Mouse (Mus musculus) leukemia stem cell, adult 10-12 weeks (primary cell): ENCODE measurements around the gene Mpig6b. TPM values are rescaled to one million over a fixed set of nuclear protein-coding genes. Genes with fewer than 3 reads are reported as not detected.

Experiments used
- polyA plus RNA-seq: library from polyadenylated mRNA; stranded (reverse); fragments of >175 nt; gene quantifications from 2 replicates; pipeline ENCODE4 v1.2.3, GENCODE M21; 2012; ENCODE audit warnings: low replicate concordance

The Mpig6b gene
- polyA plus RNA-seq, result 0.27 and 0.54 TPM in 2 replicates

DNA sequence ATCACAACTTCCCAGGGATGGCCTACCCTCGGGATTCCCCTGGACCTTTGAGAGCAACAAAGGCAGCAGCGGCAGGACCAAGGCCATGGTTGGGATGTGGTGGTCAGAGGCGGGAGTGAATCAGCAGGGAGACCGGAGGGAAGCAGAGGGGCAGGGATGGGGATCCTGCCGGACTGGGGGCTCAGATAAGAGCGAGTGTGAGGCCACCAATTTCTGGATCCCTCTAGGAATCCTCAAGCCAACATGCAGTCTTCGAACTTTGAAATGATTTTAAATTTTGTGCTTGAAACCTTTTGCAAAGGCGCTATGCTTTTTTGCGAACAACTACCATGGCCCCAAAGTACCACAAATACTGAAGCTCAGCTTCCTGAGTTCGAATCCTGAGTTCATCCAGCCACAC, at the start of gene Mpig6b:
Mpig6b (minus strand) TSS at position 101 of the 400 bp plus-strand sequence.

DNA sequence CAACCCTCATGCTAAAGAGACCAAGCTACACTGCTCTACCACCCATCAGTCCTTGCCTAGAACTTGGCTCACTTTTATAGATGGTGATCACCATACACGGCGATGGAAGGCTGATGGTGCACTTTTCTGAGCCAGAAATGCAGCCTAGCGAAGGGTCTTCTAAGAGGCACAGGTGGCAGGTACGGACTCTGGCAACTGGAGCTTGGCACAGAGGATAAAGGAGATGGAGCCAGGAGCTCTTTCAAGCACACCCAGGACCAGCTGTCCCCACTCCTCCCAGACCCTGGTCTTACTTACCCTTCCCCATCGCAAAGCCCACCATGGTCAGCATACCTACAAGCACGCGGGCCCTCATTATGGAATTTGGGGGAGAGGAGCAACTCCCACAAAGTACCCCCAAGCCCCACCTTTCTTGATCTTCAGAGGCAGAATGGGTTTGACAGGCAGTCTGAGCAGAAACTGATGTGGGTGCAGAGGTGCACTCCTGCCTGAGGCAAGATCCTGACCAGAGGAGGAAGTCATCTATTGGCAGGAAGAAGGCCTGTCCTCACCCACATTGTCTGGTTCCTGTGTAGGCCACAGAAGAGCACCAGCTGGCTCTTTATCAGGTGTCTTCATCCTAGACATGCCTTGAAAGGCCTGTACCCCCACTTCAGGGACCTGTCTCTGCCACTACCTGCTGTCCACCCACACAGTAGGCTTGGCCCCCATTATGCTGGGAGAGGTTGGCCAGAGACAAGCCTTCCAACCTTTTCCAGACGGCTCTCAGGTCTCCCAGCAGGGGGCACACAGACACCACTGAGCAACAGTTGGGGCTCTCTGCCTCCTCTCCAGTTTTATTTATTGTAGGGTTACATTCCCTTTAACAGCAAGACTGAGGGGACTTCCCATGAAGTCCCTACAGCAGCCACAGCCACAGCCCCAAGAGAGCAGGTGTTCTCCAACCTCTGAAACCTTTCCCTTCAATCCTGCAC, 49.3 kb upstream of the Mpig6b start, which contains the start of gene Ly6g5b:
Ly6g5b (minus strand) TSS at position 383 of the 974 bp plus-strand sequence.

DNA sequence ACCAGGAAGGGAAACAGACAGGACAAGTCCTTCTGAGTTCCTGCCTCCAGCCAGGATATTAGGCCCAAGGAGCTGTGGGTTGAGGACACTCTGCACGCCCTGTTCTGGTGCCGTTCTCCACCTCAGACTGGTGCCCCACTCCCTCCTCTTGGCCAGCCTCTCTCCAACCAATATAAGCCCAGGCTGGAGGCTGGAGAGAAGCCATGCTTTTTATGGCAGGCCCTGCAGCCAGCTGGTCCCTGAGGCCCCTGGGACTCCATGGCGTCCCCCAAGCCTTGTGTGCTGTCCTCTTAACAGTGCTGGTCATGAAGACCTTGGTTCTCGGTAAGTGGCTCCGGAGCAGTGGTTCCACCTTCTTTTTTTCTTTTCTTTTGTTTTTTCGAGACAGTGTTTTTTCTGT, 42.1 kb upstream of the Mpig6b start, which contains the start of gene Ly6g5c:
Ly6g5c (plus strand) TSS at position 183 of the 400 bp plus-strand sequence.

DNA sequence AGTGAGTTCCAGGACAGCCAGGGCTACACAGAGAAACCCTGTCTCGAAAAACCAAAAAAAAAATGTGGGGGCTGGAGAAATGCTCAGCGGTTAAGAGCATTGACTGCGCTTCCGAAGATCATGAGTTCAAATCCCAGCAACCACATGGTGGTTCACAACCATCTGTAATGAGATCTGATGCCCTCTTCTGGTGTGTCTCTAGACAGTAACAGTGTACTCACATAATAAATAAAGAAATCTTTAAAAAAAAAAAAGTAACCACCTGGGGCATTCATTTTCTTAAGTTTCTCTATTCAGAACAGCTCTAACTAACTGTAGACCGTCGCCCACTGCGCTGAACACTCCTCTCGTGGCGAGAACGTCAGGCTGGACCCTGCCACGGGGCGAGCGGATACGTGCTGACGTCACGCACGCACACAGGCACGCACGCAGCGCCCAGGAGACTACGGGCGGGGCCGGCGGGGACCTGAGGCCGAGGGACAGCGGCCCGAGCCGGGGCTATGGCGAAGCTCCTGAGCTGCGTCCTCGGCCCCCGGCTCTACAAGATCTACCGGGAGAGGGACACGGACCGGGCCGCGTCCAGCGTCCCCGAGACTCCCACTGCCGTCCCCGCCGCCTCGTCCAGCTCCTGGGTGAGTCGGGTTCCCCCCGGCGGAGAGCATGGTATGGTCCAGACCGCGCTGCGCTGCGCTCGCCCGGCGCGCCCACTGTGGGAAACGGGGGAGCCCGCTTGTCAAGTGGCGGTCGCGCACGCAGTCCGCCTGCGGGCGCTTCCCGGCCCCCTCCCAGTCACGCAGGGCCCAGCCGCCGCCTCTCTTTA, 23.1 kb upstream of the Mpig6b start, which contains the start of gene Abhd16a:
Abhd16a (plus strand) TSS at position 439 of the 820 bp plus-strand sequence.

DNA sequence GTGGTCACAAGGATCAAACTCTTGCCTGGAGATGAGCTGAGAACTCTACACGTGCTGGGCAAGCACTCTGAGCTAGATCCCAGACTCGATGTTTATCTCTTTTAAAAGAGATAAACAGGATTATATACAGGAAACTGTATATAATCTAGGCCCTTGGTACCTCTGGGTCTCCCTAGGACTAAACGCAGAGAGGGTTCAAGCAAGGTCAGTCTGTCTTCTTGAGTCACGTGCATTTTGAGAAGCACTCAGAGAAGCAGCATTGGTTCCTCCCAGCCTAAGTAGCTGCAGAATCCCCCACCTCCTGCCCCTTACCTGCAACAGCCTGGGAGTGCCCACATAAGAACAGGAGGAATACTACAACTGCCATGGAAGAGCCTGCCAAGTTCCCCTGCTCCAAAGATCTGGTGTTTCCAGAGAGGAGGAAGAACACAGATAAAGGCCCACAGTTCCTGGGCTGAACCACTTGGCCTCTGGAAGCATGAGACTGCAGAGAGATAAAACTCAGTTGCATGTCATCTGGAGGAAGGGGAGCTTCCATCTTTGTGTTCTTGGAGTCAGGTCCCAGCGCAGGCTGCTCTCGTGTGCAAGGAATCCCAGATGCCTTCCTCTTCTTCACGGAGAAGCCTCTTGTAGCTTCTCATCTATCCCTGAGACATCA, 19.4 kb upstream of the Mpig6b start, which contains the start of gene Ly6g6f:
Ly6g6f (minus strand) TSS at position 403 of the 658 bp plus-strand sequence.

DNA sequence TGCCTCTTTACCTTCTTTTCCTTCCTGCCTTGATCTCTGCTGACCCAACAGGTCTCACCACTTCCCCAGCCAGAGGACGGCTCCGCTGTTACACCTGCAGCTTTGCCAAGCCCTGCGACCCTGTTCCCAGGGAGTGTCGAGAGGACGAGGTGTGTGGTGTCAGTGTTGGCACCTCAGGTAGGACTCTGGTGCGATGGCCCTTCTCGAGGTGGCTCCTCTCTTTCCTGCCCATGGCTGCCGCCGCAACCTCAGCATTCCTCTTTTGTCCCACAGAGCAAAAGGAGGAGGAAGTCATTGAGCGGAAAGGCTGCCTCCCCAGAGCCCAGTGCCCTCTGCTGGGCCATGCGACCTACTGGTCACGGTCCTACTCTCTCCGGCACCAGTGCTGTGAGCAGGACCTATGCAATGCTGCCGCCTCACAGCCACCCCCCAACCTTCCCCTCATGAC, 11.8 kb upstream of the Mpig6b start, which contains the start of gene Ly6g6d:
Ly6g6d (minus strand) TSS at position 280 of the 448 bp plus-strand sequence.

DNA sequence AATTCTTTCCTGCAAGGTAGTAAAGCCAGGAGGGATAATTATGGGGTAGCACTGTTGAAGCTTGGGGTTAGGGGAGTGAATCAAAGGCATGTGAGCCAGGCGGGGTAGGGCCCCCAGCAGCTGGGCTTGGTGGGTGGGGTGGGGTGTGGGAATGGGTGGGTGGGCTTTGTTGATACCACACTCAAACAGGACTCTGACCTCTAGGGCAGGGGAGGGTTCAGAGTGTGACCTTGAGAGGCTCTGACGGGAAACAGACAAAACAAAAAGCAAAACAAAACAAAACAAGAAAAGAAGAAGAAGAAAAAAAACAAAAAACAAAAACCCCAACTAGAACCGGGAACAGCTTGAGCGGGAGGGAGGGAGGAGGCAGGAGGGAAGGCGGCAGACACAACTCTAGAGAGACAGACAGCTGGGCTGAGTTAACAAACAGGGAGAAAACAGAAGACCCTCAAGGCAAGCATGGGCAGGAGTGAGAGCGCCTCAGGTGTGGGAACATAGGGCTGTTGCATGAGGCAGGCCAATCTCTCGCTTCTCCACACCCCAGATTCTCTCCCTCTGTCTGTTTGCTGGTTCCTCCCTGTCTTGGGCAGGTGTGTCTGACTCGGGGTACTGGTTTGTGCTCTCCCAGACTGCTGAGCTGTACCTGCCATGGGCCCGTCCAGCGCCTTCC, 10.7 kb upstream of the Mpig6b start, which contains the start of gene Ly6g6e:
Ly6g6e (plus strand) TSS at position 396 of the 670 bp plus-strand sequence.

DNA sequence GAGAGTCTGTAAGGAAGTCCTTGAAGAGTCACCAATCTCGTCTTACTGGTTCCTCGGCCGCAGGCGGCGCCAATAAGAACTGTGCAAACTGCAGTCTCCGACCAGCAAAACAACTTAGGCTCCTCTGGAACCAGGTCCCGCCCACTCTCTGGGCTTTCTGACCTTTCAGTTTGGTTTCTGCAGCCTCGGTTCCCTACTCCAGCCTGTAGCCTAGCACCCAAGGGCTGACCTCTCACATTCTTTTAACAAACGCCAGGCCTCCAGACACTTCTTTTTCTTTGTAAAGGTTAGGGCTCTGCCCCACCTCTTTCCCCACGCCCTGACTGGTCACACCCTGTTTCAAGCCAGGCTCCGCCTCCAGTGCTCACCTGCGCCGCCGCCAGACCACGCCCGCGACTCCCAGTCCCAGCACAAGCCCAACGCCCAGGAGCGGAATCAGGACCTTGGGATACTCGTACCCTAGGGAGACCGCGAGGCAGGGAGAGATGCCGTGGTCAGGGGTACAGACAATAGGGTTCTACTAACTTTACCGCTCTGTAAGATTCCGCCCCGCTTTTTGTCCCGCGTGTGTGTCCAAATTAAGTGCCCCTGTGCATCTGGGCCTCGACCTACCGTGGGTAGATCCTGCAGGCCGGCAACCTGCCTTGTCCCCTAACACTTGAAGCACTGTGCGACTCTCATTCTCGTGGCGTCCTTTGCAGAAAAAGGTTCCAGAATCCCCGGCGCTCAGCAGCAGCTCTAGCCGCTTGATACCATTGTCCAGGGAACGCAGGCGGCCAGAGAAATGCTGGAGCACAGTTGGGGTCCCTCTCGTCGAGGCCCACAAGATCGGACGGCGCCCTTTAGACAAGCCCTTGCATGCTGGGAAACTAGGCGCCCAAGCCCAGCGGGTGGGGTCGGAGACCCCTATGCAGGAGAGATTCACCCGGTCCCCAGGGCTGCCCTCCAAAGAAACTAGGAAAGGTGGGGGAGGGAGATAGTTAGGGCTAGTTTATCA, 735 bp downstream of the Mpig6b start, which contains the start of gene Ly6g6c:
Ly6g6c (plus strand) TSS at position 438 of the 997 bp plus-strand sequence.

DNA sequence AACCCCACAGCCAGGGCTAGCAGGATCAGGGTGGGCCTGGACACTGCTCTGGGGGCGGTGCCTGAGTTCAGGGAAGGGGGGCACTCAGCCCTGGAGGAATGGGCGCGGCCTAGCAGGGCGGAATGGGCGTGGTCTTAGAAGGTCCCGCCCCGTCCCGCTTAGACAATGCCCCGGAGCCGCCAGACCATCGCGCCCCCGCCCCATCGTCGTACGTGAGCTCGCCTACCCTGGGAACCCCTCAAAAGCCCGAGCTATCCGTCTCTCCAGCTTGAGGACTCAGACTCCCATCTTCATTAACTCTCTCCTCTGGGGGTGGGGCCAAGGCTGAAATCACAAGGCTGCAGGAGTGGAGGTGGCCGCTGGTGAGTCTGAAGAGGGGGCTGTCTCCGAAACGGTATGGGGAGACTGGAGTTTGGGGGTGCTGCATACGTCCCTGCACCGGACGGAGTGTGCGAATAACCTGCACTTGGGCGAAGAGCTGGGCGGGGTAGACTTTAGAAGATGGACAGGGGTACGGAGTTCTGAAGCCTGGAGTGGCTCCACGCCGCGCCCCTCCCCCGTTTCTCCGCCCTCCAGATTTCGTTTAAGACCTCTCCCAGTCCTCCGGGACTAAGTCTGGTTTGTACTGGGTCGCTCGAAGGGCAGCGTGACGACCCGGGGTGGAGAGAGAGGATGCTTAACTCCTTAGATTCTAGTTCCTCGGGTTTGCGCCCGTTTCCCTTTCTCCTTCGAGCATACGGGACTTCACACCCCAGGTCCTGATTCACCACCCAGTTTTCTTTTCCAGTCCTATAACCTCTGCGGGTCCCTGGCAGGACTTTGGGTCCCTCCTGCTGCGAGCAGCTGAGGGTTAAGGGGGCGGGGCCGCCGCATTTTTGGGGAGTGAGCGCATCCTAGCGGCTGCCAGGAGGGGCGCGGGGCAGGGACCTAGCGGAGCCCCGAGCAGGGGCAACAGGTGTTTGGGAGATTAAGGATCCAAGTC, 6.8 kb downstream of the Mpig6b start, which contains the start of gene Ddah2:
Ddah2 (plus strand) TSS at position 125 of the 982 bp plus-strand sequence.

DNA sequence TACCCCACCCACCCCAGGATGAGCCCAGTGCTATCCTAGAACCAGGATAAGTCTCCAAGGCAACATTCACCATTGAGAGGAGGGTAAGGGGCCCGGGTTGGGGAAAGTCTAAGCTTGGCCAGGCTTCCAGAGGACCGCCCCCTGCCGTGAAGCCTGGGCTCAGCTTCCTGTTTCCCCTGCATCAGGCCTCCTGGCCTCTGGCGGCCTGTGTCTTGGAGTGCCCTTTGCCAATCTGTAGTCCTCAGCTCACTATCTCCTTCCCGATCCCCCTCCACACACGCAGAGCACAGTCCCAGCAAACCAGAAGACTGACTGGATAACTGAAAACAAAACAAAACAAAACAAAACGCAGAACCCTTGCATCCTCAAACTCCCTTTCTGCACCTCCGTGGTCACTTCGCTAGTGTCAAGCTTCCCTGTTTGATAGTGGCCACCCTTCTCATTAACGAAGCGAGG, 16.4 kb downstream of the Mpig6b start, which contains the start of gene Clic1:
Clic1 (plus strand) TSS at position 406 of the 456 bp plus-strand sequence.

DNA sequence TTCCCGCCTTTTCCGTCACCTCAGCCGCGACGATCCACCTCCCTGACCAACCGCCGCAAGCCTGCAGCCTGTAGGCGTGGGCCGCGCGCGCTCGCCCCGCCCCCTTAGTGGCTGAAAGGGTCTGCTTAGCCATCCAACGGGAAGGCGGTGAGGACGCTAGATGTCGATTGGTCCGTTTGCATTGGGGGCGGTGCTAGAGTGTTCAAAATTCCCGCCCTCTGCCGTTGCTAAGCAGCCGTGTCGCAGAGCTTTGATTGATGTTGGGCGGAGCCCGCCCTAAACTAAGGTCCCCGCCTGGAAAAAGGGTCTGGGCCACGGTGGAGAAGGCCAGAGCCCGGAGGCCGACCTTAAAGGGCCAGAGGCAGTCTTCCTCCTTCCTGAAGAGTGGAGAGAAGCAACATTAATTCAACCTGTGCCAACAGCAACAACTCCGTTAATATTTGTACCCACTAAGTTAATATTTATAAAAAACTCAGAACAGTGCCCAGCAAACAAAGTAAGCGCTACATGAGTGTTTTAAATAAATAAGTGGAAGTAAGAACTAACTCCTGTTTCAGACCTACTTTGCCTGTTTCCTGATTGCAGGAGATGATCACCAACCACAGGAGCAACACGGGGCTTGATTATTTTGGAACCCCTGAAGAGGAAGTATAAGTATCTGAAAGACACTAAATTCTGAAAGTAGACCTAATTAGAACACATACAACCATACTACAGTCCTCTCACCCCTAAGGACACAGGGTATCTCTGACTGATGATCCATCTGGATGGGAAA, 19.1 kb downstream of the Mpig6b start, which contains the start of gene Msh5:
Msh5 (minus strand) TSS at position 65 of the 775 bp plus-strand sequence.

DNA sequence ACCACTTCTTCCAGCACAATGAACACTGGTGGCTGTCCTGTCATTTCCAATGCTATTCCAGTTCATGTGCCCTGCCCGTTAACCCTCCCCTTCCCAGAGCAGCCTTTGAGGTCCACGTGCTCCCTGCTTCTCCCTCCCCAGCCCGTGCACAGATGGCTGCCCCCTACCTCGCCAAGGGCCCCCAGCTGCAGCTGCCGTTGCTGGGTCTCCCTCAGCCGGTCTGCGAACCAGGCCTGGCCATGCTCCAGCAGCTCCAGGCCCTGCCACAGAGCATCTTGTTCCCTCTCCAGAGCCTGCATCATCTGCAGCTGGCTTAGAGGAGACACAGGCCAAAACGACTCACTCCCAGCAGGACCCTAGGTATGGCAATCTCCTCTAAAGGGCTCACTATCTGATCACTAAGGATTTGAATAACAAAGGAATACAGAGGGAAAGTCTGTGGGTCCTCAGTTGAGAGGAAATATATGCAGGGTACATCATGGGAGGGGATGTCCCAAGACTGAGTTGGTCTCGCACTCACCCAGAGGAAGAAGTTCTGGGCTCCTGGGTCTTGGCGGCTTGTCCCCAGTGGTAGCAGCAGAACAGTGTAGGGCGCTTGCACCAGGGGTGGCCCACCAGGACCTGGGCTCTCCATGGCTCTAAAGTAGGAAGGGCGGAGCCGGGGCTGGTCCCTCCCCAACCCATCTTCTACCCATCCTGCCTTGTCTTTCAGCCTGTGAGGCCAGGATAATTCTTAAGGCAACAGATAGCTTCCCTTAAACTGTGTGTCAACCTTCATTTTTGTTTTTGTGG, 38.5 kb downstream of the Mpig6b start, which contains the start of gene Sapcd1:
Sapcd1 (minus strand) TSS at position 740 of the 792 bp plus-strand sequence.

DNA sequence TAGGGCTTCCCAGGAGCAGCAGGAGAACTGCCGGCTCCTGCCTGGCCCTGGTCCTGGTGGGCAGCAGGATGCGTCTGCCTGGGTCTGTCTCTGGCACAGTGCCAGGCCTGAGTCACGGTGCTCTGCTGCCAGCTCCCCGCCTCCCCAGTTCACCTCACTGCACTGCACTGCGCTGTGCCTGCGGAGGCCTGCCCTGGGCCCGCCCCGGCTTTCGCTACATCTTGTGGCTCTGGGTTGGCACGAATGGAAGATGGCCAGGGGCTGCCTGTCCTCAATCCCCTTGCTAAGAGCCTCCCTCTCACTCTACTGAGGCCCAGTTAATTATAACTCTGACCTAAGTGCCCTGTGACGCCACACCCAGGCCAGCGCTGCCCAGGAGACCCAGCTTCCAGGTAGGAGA, 49.6 kb downstream of the Mpig6b start, which contains the start of gene Vwa7:
Vwa7 (plus strand) TSS at position 204 of the 400 bp plus-strand sequence.

